Mouse (Mus musculus) ES-CJ7 (cell line): ENCODE data around the gene Ptp4a2.

Source experiments
- DNase-seq: peaks from one replicate; pipeline ENCODE4 v3.0.0; 2011; ENCODE audit warnings: low read depth, low spot score

Ptp4a2 gene

DNA sequence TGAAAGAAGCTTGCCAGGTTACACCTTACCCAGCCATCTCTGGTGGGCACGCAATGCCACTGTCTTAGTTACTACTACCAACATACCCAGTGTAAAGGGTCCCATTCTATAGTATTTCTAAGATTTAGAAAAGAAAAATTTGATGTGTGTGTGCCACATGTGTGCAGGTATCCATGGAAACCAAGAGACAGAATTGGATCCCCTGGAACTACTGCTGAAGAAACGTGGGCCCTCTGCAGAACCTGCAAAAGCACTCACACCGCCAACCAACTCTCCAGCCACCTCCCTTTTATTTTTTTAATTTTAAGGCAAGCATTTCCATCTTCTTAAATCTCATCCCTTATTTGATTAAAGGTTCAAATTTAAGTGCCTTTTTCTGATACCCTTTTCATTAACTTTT is 40.8 kb downstream of the Ptp4a2 start:
- no peak for DNase-seq

DNA sequence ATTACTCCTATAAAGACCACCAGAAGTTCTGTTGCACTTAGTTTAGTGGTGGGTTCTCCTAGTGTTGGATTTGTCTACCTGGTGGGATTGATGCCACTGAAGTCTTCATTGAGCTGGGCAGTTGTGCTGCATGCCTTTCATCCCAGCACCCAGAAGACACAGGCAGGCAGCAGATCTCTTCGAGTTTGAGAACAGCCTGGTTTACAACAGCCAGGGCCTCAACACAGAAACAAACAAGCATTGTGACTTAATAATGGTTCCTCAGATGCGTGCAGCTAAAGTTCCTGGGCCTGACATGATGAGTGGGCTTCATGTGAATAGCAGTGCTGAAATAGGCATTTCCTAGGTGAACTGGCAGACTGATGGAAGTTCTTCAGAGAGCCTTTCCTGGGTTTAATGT is 42.0 kb downstream of the Ptp4a2 start:
- no peak for DNase-seq

DNA sequence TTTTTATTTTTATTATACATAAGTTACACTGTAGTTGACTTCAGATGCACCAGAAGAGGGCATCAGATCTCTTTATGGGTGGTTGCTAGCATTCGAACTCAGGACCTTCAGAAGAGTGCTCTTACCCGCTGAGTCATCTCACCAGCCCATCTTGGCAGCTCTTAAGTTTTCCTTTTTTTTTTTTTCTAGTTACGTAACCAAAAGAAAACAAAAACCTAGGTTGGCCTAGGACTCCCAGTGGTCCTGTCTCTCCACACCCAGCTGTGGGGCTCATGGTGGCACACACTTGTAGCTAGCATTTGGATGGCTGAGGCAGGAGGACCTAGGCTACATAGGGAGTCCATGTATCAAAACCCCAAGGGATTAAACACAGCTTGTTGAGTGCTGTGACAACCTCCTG is 43.0 kb downstream of the Ptp4a2 start:
- DNase-seq = no peak

- no peak for DNase-seq
Measured at GRCm38 (mm10) chr4:129854615-129855014, 43.6 kb downstream of the Ptp4a2 start.

DNA sequence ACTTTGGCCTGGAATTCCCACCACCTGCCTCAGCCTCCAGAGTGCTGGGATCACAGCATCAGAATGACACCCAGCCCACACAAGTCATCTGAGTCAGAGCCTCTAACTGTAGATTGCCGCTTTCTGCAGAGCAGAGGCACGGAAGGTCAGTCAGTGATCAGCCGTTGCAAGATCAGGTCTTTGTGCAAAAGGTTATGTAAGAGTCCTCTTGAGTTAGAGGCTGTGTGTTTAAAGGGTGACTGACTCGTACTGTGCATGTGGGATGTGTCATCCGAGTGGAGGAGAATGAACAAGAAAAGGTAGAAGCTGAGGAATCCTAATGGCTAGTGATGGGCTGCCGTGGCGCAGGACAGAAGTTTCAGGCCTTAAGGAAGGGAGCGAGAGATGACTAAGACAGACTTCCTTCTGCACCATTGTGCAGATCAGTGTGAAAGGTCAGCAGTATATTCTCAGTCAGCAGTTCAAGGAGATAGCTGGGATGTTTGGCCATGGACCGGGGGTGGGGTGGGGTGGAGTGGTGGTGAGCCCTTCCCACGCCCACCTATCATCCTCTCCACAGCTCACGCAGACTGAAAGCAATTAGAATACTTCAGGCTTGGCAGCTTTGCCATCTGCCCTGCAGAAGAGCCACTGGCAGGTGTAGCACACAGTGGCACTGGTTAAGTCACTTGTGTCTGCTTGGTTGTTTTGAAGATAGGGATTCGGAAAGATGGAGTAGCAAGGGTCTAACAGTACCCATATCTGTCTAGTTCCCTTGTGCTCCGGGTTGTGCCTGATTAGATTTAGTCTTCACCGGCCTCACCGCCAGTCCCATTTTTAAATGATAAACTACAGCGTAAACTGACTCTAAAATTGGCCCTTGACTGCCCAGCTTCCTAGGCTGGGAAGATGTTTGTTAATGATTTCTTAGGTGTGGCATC is 44.3 kb downstream of the Ptp4a2 start:
- DNase-seq = no peak

GRCm38 (mm10) chr4:129860456-129860855 is 49.4 kb downstream of the Ptp4a2 start:
- no peak for DNase-seq

GRCm38 (mm10) chr4:129861400-129861799 is 50.4 kb downstream of the Ptp4a2 start:
- DNase-seq = no peak

DNA sequence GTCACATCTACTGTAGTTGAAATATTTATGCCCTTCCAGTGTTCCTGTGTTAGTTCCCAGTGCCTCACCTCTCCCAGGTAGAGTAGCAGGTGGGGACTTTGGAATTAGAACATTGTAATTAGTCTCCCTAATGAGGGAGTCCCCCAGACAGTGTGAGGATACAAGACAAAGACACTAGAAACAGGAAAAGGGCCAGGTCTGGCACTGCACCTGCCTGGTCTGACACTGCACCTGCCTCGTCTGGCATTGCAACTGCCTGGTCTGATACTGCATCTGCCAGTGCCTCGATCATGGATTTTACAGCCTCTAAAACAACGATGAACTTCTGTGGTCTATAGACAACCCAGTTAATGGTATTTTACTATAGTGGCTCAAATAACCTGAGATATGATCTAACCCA is 51.3 kb downstream of the Ptp4a2 start:
- DNase-seq = no peak

GRCm38 (mm10) chr4:129866171-129866570 is 55.2 kb downstream of the Ptp4a2 start:
- DNase-seq = peak; percentile 72

DNA sequence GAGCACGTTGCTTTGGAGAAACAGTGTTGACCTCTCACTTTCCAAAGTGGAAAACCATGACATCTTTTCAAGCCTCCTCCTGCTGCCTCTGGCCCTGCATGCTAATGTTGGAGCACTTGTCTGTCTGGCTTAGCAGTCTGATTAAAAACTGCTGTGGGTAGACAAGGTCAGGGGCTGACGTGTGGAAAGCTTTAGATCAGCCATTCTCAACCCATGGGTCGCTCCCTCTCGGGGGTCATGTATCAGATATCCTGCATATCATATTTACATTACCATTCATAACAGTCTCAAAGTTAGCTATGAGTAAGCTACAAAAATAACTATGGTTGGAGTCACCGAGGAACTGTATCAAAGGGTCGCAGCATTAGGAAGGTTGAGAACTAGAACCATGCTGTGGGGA is 57.2 kb downstream of the Ptp4a2 start:
- no peak for DNase-seq

DNA sequence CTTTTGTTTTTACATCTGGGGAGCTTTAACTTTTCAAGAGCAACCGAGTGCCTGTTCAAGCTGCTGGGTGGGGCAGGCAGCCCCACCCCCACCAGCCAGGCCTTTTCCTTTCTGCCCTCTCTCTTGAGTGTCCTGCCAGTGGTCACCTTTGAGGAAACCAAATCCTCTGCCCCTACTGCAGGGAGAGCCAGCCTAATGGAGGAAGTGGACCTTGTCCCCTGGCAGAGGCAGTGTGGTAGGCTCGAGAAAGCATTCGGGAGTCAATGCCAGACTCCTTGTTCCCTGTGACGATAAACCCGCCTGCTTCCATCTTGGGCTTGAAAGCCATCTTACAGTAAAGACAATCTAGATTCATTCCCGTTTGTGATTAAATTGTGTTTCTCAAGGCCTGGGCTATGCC is 59.5 kb downstream of the Ptp4a2 start:
- DNase-seq = no peak

DNA sequence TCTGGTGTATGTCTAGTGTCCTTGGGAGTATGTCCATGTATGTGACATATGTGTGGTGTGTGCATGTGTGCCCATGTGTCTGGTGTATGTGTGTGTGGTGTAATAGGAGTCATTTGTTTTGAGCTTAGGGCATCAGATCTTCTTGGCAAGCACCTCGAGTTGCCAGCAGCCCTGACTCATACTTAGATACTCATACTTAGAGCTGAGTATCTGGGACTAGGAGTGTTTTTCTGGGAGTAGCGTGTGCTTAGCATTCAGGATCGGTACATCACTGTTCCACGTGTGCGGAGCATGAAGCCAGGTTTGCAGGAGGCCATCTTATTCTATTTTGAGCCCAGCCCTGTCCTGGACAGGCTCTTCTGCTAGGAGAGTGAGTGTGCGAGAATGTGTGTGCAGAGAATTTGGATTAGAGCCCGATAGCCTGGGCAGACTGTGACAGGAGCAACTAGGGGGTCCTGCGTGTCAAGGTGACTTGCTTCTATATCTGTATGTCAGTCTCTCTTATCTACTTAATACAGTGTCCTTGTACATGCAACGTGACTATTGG is 61.4 kb downstream of the Ptp4a2 start:
- DNase-seq = no peak

GRCm38 (mm10) chr4:129874805-129875204 is 63.8 kb downstream of the Ptp4a2 start:
- DNase-seq = no peak

- DNase-seq = no peak
Measured at GRCm38 (mm10) chr4:129875406-129875805, 64.4 kb downstream of the Ptp4a2 start.

GRCm38 (mm10) chr4:129876831-129877764 is 66.1 kb downstream of the Ptp4a2 start:
- peak; percentile 96 for DNase-seq

DNA sequence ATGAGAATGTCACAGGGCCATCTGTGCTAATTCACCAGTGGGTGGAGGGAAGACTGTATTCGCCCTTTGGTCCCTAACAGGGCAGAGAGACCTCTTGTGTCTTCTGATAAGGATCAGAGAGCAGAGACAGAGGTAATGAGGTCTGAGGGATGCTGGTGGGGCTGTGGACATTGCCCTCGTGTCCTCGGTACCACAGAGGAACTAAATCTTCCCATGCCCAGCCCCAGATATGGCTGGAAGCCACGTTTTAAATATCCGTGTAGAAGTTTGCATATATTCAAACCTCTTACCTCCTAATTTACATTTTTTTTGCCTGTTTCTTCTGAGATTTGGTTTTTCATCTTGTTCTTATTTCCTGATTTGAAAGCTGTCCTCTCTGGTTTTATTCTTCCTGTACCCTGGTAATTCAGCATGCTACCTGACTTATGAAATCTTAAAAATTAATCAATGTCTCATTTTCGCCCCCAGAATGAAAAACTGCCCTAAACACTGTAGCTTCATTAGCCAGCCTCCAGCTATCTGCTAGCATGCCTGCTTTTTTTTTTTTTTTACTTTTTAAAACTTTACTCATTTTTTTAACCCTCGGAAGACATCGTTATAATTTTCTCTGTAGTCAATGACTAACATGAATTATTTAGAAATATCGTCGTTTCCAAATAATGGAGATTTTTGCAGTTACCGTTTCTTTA is 67.1 kb downstream of the Ptp4a2 start:
- DNase-seq = no peak

- no peak for DNase-seq
Measured at GRCm38 (mm10) chr4:129878656-129879145, 67.7 kb downstream of the Ptp4a2 start.

- DNase-seq = no peak
Measured at GRCm38 (mm10) chr4:129879206-129879780, 68.3 kb downstream of the Ptp4a2 start.

GRCm38 (mm10) chr4:129880615-129881014 is 69.6 kb downstream of the Ptp4a2 start:
- DNase-seq = no peak

GRCm38 (mm10) chr4:129881661-129882060 is 70.6 kb downstream of the Ptp4a2 start:
- DNase-seq = no peak
